Mouse (Mus musculus): ENCODE results near the gene Ak1.

DNA sequence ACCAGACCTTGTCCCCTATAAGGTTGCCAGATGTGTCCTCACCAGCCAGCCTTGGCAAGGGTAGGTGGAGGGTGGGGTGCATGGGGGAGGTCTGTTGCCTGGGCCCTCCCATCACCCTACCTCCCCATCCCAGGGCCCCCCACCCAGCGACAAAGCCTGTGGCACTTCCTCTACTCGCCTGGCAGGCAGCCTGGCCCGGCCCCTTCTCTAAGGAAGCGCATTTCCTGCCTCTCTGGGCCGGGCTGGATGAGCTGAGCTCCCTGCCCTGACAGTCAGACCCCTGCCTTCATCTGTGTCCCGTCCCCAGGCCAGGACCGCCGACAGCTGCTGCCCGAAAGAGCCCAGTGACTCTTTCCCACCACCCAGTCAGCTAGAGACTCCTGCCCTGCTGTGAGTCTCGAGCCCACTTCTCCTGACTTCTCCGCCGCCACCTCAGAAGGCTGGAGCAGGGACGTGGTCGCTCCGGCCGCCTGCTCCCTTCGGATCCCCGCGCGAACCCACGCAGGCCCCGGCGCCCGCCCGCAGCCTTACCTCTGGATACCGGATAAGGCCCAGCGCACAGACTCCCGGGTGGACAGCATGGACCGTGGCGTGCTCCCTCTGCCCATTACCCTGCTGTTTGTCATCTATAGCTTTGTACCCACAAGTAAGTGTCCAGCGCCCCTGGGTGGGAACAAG is 25.0 kb downstream of the Ak1 start, which contains the start of gene Eng:
- TF ChIP-seq CTCF (IDR thresholded peaks at IDR 0.05; ENCODE audit: extremely low read depth, insufficient read depth, low read length): no peak
- no peak for TF ChIP-seq POLR2A (IDR thresholded peaks at IDR 0.05; ENCODE audit: extremely low read depth, insufficient read depth, low read length)
